25 mouse cellular contexts compared by ENCODE assay signal in the genomic region with DNA sequence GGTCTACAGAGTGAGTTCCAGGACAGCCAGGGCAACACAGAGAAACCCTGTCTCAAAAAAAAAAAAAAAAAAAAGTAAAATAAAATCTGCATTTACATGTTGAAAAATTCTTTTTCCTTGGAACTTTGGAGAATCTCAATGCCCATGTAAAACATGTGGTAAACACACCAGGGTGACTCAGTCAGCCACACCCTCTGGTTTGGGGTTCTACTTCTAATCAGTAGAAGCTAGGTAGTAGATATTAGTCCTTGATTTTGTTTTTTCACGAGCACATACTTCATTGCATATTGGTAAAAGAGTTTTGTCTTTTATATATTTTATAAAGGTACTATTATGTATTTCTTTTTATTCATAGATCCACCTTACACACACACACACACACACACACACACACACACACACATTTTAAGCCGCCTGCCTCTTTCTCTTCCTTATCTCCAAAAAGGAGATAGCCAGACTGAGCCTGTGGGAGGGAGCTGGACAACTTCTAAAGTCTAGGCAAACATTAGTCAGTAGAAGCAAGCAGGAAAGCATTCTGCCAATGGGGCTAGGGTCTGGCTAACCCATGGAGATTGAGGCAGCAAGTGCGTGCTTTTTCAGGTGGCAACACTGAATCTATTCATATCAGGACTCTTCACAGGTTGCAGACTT. TPM values are rescaled to one million over a fixed set of nuclear protein-coding genes. Genes with fewer than 3 reads are reported as not detected.
"Had no signal": no experiment of that assay in that cellular context is flagged by ENCODE, and none has a peak within 500 bp of the region (broad histone marks: within the 10 kb centered on the region; RNA-seq: fewer than 3 reads in every experiment).

No protein-coding gene starts in this region.

- H3K27ac ChIP-seq: macrophage; midbrain, embryonic 10.5 days; midbrain, embryonic 12.5 days; neural tube, embryonic 13.5 days; neural tube, embryonic 15.5 days had no signal

- H3K9ac ChIP-seq: lung, embryonic 14.5 days; midbrain, embryonic 12.5 days; neural tube, embryonic 13.5 days; neural tube, embryonic 15.5 days had no signal

- H3K4me2 ChIP-seq: lung, embryonic 14.5 days; midbrain, embryonic 12.5 days; neural tube, embryonic 13.5 days; neural tube, embryonic 15.5 days had no signal

- ATAC-seq: midbrain, embryonic 16.5 days had no signal

- H3K4me3 ChIP-seq: midbrain, embryonic 10.5 days; midbrain, embryonic 12.5 days; myocyte; neural tube, embryonic 13.5 days; neural tube, embryonic 15.5 days had no signal

- DNase-seq: lung, postnatal 14 days; midbrain, embryonic 14.5 days; right cerebral cortex, adult 18-20 months; right cerebral cortex, postnatal 25 days; right cerebral cortex, postnatal 4 days; spleen, adult 18-20 months; thymus, adult 18-20 months; thymus, postnatal 36 days had no signal

- H3K27me3 ChIP-seq: midbrain, embryonic 12.5 days; neural tube, embryonic 13.5 days; neural tube, embryonic 15.5 days had no signal

- H3K9me3 ChIP-seq: midbrain, embryonic 10.5 days; midbrain, embryonic 12.5 days; neural tube, embryonic 13.5 days; neural tube, embryonic 15.5 days had no signal

- H3K4me1 ChIP-seq: midbrain, embryonic 10.5 days; midbrain, embryonic 12.5 days; neural tube, embryonic 13.5 days; neural tube, embryonic 15.5 days had no signal

- H3K36me3 ChIP-seq: midbrain, embryonic 10.5 days; midbrain, embryonic 12.5 days; neural tube, embryonic 13.5 days; neural tube, embryonic 15.5 days had no signal

RNA-seq across cellular contexts. Expression of a gene that starts 7.2 kb away (rescaled TPM):
- total RNA-seq: megakaryocyte, adult 5-6 weeks; megakaryocyte-erythroid progenitor cell, adult 5-6 weeks had no signal
- polyA plus RNA-seq: lung, embryonic 14.5 days; lung, embryonic 16.5 days; macrophage; midbrain, embryonic 10.5 days; midbrain, embryonic 12.5 days; midbrain, embryonic 14.5 days; midbrain, embryonic 16.5 days; neural tube, embryonic 11.5 days; neural tube, embryonic 13.5 days; neural tube, embryonic 15.5 days; small intestine, adult 2 months; stomach, embryonic 14.5 days; stomach, embryonic 16.5 days had no signal

RNA-seq across cellular contexts. Expression of a gene that starts 20.3 kb away (rescaled TPM):
- total RNA-seq: megakaryocyte, adult 5-6 weeks; megakaryocyte-erythroid progenitor cell, adult 5-6 weeks had no signal
- polyA plus RNA-seq: liver, embryonic 16.5 days; lung, embryonic 14.5 days; lung, embryonic 16.5 days; macrophage; midbrain, embryonic 12.5 days; midbrain, embryonic 14.5 days; midbrain, embryonic 16.5 days; myocyte; neural tube, embryonic 11.5 days; neural tube, embryonic 13.5 days; neural tube, embryonic 15.5 days; small intestine, adult 2 months; stomach, embryonic 14.5 days; stomach, embryonic 16.5 days; thymus, postnatal 0 days had no signal

RNA-seq across cellular contexts. Expression of a gene that starts 34.4 kb away (rescaled TPM):
- total RNA-seq: megakaryocyte, adult 5-6 weeks; megakaryocyte-erythroid progenitor cell, adult 5-6 weeks had no signal
- polyA plus RNA-seq: liver, embryonic 16.5 days; lung, embryonic 14.5 days; lung, embryonic 16.5 days; macrophage; neural tube, embryonic 11.5 days; small intestine, adult 2 months; stomach, embryonic 14.5 days had no signal

RNA-seq across cellular contexts. Expression of a gene that starts 44.6 kb away (rescaled TPM):
- total RNA-seq: megakaryocyte-erythroid progenitor cell, adult 5-6 weeks had no signal
- polyA plus RNA-seq: lung, embryonic 16.5 days; macrophage; midbrain, embryonic 10.5 days; midbrain, embryonic 12.5 days; midbrain, embryonic 14.5 days; midbrain, embryonic 16.5 days; neural tube, embryonic 11.5 days; neural tube, embryonic 13.5 days; neural tube, embryonic 15.5 days; stomach, embryonic 14.5 days had no signal
